Mouse (Mus musculus) thymus, postnatal 0 days (tissue): ENCODE measurements around the gene Olfr652. TPM values are rescaled to one million over a fixed set of nuclear protein-coding genes. Genes with fewer than 3 reads are reported as not detected.

Experiments used
- DNase-seq: peaks from one replicate; pipeline ENCODE4 v3.0.0-alpha.2; 2015; ENCODE audit warnings: low spot score
- polyA plus RNA-seq: library from polyadenylated mRNA; unstranded; fragments of >200 nt; fragmentation: Nextera tagmentation; extraction: Ambion mirVana; gene quantifications from 2 replicates; pipeline ENCODE4 v1.2.1, GENCODE M21; 2015

The Olfr652 gene
- not detected in 2 replicates for polyA plus RNA-seq

- DNase-seq: no peak
Observed at GRCm38 (mm10) chr7:104560601-104561000, at the start of gene Olfr652. Gene Olfr652, plus strand, starts transcription at chr7:104560901.

DNA sequence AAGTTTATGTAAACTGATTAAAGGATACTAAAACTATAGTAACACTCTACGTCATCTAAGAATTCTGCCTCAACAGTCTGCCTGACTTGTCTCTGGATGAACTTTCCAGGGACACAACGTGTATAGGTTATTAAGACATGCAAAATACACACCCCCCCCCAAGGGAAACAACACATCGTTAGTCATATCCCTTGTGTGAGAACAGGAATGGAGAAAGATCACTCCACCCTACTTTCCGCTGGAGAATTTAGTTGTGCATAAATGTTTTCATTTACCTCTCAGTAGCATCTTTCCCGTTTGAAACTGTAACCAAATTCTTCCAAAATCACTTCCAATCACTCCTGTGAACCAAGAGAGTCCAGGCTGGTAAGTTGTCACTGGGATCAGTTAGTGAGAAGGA lies 10.9 kb upstream of the Olfr652 start, which contains the start of gene Olfr651:
TSS of gene Olfr651 (plus strand) at position 301 of the 400 bp plus-strand sequence.
- no peak for DNase-seq

DNA sequence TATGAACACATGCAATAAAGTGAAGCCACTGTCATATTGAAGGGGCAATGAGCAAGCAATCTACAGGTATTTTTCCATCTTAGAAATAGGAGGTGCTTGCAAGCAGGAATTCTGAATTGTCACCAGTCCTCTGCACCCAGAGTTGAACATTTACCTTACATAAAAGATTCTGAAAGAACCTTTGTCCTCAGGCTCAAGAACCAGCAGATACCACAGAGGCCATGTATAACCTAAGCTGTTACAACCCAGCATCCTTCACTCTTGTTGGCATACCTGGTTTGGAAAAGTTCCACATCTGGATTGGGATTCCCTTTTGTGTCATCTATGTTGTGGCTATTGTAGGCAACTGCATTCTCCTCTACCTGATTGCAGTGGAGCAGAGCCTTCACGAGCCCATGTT lies 8.0 kb upstream of the Olfr652 start:
- no peak for DNase-seq

GRCm38 (mm10) chr7:104577014-104577413 lies 16.3 kb downstream of the Olfr652 start, which contains the start of gene Olfr653:
Gene Olfr653, plus strand, starts transcription at chr7:104577314.
- DNase-seq: no peak

DNA sequence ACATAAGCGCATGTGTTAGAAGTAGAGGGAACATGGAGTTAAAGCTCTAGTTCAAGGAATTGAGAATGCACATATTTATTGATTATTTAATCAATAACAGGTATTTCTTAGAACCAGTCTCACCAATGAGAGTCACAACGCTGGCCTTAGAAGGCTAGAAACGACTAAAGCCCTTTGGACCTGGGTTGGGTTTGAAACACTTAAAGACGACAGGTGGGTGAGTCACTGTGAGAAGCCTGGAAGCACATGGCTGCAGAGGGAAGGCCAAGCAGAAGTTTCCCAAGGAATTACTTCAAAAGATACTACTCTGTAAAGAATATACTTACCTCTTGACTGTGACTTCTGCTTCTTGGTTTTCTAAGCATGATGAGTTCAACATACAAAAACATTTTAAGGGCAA lies 20.1 kb downstream of the Olfr652 start:
- no peak for DNase-seq

DNA sequence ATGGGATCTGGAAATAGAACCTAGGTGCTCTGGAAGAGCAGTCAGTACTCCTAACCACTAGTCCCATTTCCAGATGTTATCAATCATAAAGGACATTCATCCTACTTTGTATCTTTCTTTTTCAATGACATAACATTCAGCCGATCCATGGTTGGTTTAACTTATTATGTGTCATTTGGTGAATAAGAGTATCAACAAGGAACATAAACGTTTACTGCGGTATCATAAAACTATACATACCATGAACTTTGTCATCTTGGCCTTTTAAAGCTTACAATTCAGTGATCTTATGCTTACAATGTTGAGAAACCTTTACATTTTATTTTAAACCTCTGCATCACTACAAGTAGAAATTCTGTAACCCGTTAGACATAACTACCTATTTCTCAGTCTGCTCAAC lies 20.7 kb downstream of the Olfr652 start:
- DNase-seq: no peak

GRCm38 (mm10) chr7:104586725-104587124 lies 26.0 kb downstream of the Olfr652 start, which contains the start of gene Olfr654:
Gene Olfr654, plus strand, starts transcription at chr7:104587025.
- DNase-seq: no peak

- no peak for DNase-seq
Observed at GRCm38 (mm10) chr7:104588274-104588673, 27.6 kb downstream of the Olfr652 start.

DNA sequence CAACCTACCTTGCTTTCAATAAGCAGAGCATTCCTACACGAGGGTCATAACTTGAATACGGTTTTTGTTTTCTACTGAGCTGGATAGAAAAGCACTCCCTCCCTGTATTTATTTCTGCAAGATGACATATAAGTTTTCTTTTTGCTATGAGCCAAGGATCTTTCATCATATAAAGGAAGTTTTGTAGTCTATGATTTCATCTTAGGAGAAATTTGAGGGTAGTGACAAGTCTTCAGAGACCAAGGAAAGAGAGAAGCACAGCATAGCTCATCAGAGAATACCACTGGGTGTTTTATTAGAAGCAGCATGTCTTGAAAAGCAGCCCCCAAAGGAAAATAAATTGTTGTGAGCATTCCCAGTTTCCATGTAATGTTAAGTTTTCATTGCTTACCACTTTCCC lies 41.0 kb downstream of the Olfr652 start, which contains the start of gene Olfr655:
TSS of gene Olfr655 (minus strand) at position 101 of the 400 bp plus-strand sequence.
- DNase-seq: no peak

DNA sequence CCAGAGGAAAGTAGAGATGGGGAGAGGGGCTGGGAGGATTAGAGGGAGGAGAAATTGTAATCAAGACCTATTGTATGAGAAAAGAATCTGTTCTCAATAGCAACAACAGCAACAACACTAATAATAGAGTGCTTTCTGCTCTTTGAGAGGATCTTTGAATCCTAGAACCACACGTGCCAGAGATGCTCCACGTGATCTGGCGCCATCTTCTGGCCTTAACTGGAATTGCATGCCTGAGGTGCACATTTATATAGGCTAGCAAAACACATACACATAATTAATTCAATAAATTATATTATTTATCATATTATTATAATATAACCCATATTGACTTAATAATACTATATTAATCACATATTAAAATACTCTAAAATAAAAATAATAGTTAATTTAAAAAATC lies 42.5 kb downstream of the Olfr652 start:
- DNase-seq: peak; percentile 55

DNA sequence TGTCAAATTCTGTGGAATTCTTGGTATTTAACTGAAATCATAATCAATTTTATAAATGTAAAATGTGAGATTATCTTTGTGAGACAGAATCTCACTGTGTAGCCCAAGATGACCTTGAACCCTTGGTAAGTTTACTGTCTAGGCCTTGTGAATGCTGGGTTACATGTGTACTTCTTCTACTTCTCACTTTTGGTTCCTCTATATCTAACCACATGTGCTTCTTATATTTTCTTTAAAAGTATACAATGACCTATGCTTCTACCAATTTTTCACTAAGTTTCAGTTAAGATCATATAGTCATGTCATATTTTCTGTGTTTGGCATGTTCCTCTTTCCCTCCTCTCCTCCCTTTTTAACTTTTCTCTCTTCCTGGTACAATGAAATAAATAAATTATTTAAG lies 44.0 kb downstream of the Olfr652 start:
- no peak for DNase-seq

DNA sequence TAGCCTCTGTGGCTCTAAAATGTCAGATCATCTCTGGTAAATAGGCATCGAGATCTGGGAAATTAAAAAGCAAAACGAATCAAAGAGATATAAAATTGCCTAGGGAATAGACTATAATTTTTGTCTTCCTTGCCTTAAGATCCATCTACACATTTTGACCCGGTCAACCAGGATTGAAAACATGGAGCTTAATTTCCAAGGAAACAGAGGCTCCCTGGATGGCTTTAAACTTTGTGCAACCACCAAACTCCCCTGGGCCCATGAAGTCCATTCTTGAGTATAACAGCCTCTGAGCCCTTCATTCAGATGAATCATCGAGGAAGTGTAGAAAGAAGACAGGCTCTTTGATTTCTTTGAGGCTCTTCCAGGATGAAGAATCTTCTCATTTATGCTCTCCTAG lies 53.0 kb downstream of the Olfr652 start, which contains the start of gene Olfr656:
TSS of gene Olfr656 (plus strand) at position 301 of the 400 bp plus-strand sequence.
- DNase-seq: no peak

Other genes with a start within 250 kb of the Olfr652 start
- 47.9 and 53.1 TPM in 2 replicates for gene Trim12a, start 245.4 kb upstream of the Olfr652 start, polyA plus RNA-seq
- 0.10 and 0.22 TPM in 2 replicates for gene Trim34b, start 231.4 kb upstream of the Olfr652 start, polyA plus RNA-seq
- gene Trim12c, start 207.5 kb upstream of the Olfr652 start, polyA plus RNA-seq: 7.8 and 9.6 TPM in 2 replicates
- gene Trim30b, start 191.0 kb upstream of the Olfr652 start, polyA plus RNA-seq: 0.21 and 0.46 TPM in 2 replicates
- gene Trim30c, start 160.1 kb upstream of the Olfr652 start, polyA plus RNA-seq: 0.45 and 0.74 TPM in 2 replicates
- gene Trim30a, start 95.7 kb upstream of the Olfr652 start, polyA plus RNA-seq: 15.3 and 17.9 TPM in 2 replicates
- gene Trim30d, start 53.1 kb upstream of the Olfr652 start, polyA plus RNA-seq: 4.9 and 5.8 TPM in 2 replicates
- not detected in 2 replicates for gene Olfr651, start 10.8 kb upstream of the Olfr652 start, polyA plus RNA-seq
- not detected in 2 replicates for gene Olfr653, start 16.4 kb downstream of the Olfr652 start, polyA plus RNA-seq
- not detected in 2 replicates for gene Olfr654, start 26.1 kb downstream of the Olfr652 start, polyA plus RNA-seq
- gene Olfr655, start 40.9 kb downstream of the Olfr652 start, polyA plus RNA-seq: not detected in 2 replicates
- not detected in 2 replicates for gene Olfr656, start 53.1 kb downstream of the Olfr652 start, polyA plus RNA-seq
- not detected in 2 replicates for gene Olfr657, start 63.9 kb downstream of the Olfr652 start, polyA plus RNA-seq
- not detected in 2 replicates for gene Olfr658, start 86.4 kb downstream of the Olfr652 start, polyA plus RNA-seq
- not detected in 2 replicates for gene Olfr659, start 105.9 kb downstream of the Olfr652 start, polyA plus RNA-seq
- gene Olfr661, start 125.6 kb downstream of the Olfr652 start, polyA plus RNA-seq: not detected in 2 replicates
- not detected in 2 replicates for gene Usp17le, start 216.6 kb downstream of the Olfr652 start, polyA plus RNA-seq